Mouse (Mus musculus) embryonic facial prominence, embryonic 11.5 days (tissue): ENCODE data around the gene Isoc2a. TPM values are rescaled to one million over a fixed set of nuclear protein-coding genes. Genes with fewer than 3 reads are reported as not detected.

ENCODE experiments used
- ATAC-seq: fragments of 200-750 bp; cut with Nextera tagmentation; replicated peaks from 2 replicates; pipeline ENCODE4 v1.8.0; 2017; ENCODE audit warnings: low read depth; ENCODE audit not compliant: insufficient number of reproducible peaks, low FRiP score, low TSS enrichment
- DNase-seq: peaks from one replicate; pipeline ENCODE4 v3.0.0-alpha.2; 2015; ENCODE audit warnings: low spot score
- H3K27ac ChIP-seq: fragments of 300-500 bp; sonication (generic); replicated peaks from 2 replicates; pipeline ENCODE4 v1.5.1; 2014; ENCODE audit warnings: mild to moderate bottlenecking, low read depth, low read length, control low read depth
- H3K27me3 ChIP-seq: fragments of 300-500 bp; sonication (generic); 2 replicates; pipeline ENCODE4 v1.6.1; 2014; ENCODE audit warnings: mild to moderate bottlenecking, low read length, moderate library complexity, mixed read lengths; ENCODE audit not compliant: control insufficient read depth, insufficient read depth
- H3K36me3 ChIP-seq: fragments of 300-500 bp; sonication (generic); replicated peaks from 2 replicates; pipeline ENCODE4 v1.6.1; 2014; ENCODE audit warnings: low read depth, mild to moderate bottlenecking, low read length, moderate library complexity, mixed read lengths; ENCODE audit not compliant: control insufficient read depth, insufficient read depth
- H3K4me1 ChIP-seq: fragments of 300-500 bp; sonication (generic); 2 replicates; pipeline ENCODE4 v1.6.1; 2014; ENCODE audit warnings: low read length, mixed read lengths; ENCODE audit not compliant: control insufficient read depth, insufficient read depth
- H3K4me2 ChIP-seq: fragments of 300-500 bp; sonication (generic); 2 replicates; pipeline ENCODE4 v1.6.1; 2014; ENCODE audit warnings: low read depth, mild to moderate bottlenecking, control low read depth, low read length, moderate library complexity
- H3K4me3 ChIP-seq: fragments of 300-500 bp; sonication (generic); 2 replicates; pipeline ENCODE4 v1.5.1; 2014; ENCODE audit warnings: low read depth, low read length, control low read depth
- H3K9ac ChIP-seq: fragments of 300-500 bp; sonication (generic); replicated peaks from 2 replicates; pipeline ENCODE4 v1.6.1; 2014; ENCODE audit warnings: mild to moderate bottlenecking, control low read depth, low read length
- H3K9me3 ChIP-seq: fragments of 300-500 bp; sonication (generic); replicated peaks from 2 replicates; pipeline ENCODE4 v1.6.1; 2016; ENCODE audit warnings: mild to moderate bottlenecking, low read length, inconsistent platforms, mixed read lengths; ENCODE audit not compliant: control insufficient read depth
- WGBS: fragments of 180-500 bp; shearing (Covaris S2); extraction: QIAGEN DNeasy Blood & Tissue Kit; methylation state at CpG from one replicate; pipeline ENCODE4 v1.1.7; 2014; 5-methylcytosine and 5-hydroxymethylcytosine counted together
- polyA plus RNA-seq: library from polyadenylated mRNA; unstranded; fragments of >200 nt; fragmentation: Nextera tagmentation; extraction: Ambion mirVana; gene quantifications from 2 replicates; pipeline ENCODE4 v1.2.1, GENCODE M21; 2014

The Isoc2a gene
- polyA plus RNA-seq, 1 experiment from 2014 or later: 0.72 TPM

- no peaks in the 10 kb centered on the region for H3K36me3 ChIP-seq
These were observed 61.5 kb downstream of the Isoc2a start for GRCm38 (mm10) chr7:4938456-4938855.

GRCm38 (mm10) chr7:4940068-4940479 is 63.1 kb downstream of the Isoc2a start:
- Histone ChIP-seq H3K27me3 (no peaks in the 10 kb centered on the region), H3K9me3 (no peaks in the 10 kb centered on the region), H3K4me1 (no peaks in the 10 kb centered on the region), H3K4me3 (no peak overlapping the region), H3K4me2 (no peak overlapping the region), H3K9ac (no peak overlapping the region), H3K36me3 (no peaks in the 10 kb centered on the region), H3K27ac (no peak overlapping the region)
- no peak for ATAC-seq
- peak; percentile 85 for DNase-seq
- WGBS: 20% methylated on average over 9 of the region's 9 CpGs

More at GRCm38 (mm10) chr7:4938456-4938855, 61.5 kb downstream of the Isoc2a start:
- Histone ChIP-seq H3K4me2 (no peak overlapping the region), H3K27me3 (no peaks in the 10 kb centered on the region), H3K4me3 (no peak overlapping the region), H3K9ac (no peak overlapping the region), H3K9me3 (no peaks in the 10 kb centered on the region), H3K4me1 (no peaks in the 10 kb centered on the region), H3K27ac (no peak overlapping the region)
- ATAC-seq: no peak
- WGBS: 33% methylated on average over 2 of the region's 2 CpGs
- peak; percentile 69 for DNase-seq

GRCm38 (mm10) chr7:4942673-4943072 is 65.7 kb downstream of the Isoc2a start:
- WGBS: 42% methylated on average over 5 of the region's 5 CpGs
- no peak overlapping the region for H3K4me2 ChIP-seq
- no peaks in the 10 kb centered on the region for H3K9me3 ChIP-seq
- no peaks in the 10 kb centered on the region for H3K27me3 ChIP-seq
- no peaks in the 10 kb centered on the region for H3K36me3 ChIP-seq
- no peak for DNase-seq
- no peak overlapping the region for H3K4me3 ChIP-seq
- no peak overlapping the region for H3K27ac ChIP-seq
- no peak overlapping the region for H3K9ac ChIP-seq
- no peaks in the 10 kb centered on the region for H3K4me1 ChIP-seq
- no peak for ATAC-seq

GRCm38 (mm10) chr7:4943223-4943815 is 66.4 kb downstream of the Isoc2a start:
- H3K27me3 ChIP-seq: no peaks in the 10 kb centered on the region
- 21% methylated on average over 15 of the region's 15 CpGs for WGBS
- H3K36me3 ChIP-seq: no peaks in the 10 kb centered on the region
- no peaks in the 10 kb centered on the region for H3K4me1 ChIP-seq
- no peak overlapping the region for H3K4me3 ChIP-seq
- H3K9ac ChIP-seq: no peak overlapping the region
- no peak overlapping the region for H3K27ac ChIP-seq
- no peaks in the 10 kb centered on the region for H3K9me3 ChIP-seq
- peak; percentile 37 for ATAC-seq
- peak overlapping the region; percentile 26; the same call in 1 of the 2 replicates for H3K4me2 ChIP-seq
- DNase-seq: peak; percentile 92

Other genes with a start within 250 kb of the Isoc2a start
- 0.63 and 2.5 TPM in 2 replicates for gene Tmem86b, start 245.7 kb upstream of the Isoc2a start, polyA plus RNA-seq
- 4.9 and 5.0 TPM in 2 replicates for gene Ppp6r1, start 218.1 kb upstream of the Isoc2a start, polyA plus RNA-seq
- 102 and 104 TPM in 2 replicates for gene Hspbp1, start 192.1 kb upstream of the Isoc2a start, polyA plus RNA-seq
- 2.1 and 2.3 TPM in 2 replicates for gene Brsk1, start 186.5 kb upstream of the Isoc2a start, polyA plus RNA-seq
- not detected in 2 replicates for gene Tmem150b, start 151.9 kb upstream of the Isoc2a start, polyA plus RNA-seq
- gene Kmt5c, start 137.0 kb upstream of the Isoc2a start, polyA plus RNA-seq: 55.7 and 61.6 TPM in 2 replicates
- gene Cox6b2, start 124.1 kb upstream of the Isoc2a start, polyA plus RNA-seq: 41.6 and 42.1 TPM in 2 replicates
- not detected in 2 replicates for gene Fam71e2, start 105.9 kb upstream of the Isoc2a start, polyA plus RNA-seq
- 0.21 TPM in 1 of 2 replicates, not detected in the other for gene Il11, start 94.3 kb upstream of the Isoc2a start, polyA plus RNA-seq
- gene Tmem190, start 94.2 kb upstream of the Isoc2a start, polyA plus RNA-seq: not detected in 2 replicates
- 1.3 and 1.4 TPM in 2 replicates for gene Tmem238, start 87.5 kb upstream of the Isoc2a start, polyA plus RNA-seq
- 149 and 169 TPM in 2 replicates for gene Rpl28, start 84.3 kb upstream of the Isoc2a start, polyA plus RNA-seq
- 453 and 487 TPM in 2 replicates for gene Ube2s, start 64.6 kb upstream of the Isoc2a start, polyA plus RNA-seq
- 0.72 TPM in 2 replicates for gene Shisa7, start 32.5 kb upstream of the Isoc2a start, polyA plus RNA-seq
- 2.4 and 2.9 TPM in 2 replicates for gene Isoc2b, start 6.9 kb upstream of the Isoc2a start, polyA plus RNA-seq
- 0.27 TPM in 1 of 2 replicates, not detected in the other for gene Gm36210, start 29.4 kb downstream of the Isoc2a start, polyA plus RNA-seq
- 2.5 and 3.6 TPM in 2 replicates for gene Zfp628, start 38.1 kb downstream of the Isoc2a start, polyA plus RNA-seq
- 2.7 and 2.8 TPM in 2 replicates for gene Nat14, start 44.9 kb downstream of the Isoc2a start, polyA plus RNA-seq
- 0.97 and 1.2 TPM in 2 replicates for gene Ssc5d, start 48.6 kb downstream of the Isoc2a start, polyA plus RNA-seq
- gene Sbk2, start 87.3 kb downstream of the Isoc2a start, polyA plus RNA-seq: 0.21 TPM in 1 of 2 replicates, not detected in the other
- gene Sbk3, start 94.0 kb downstream of the Isoc2a start, polyA plus RNA-seq: 0.06 TPM in 1 of 2 replicates, not detected in the other
- gene Zfp579, start 119.0 kb downstream of the Isoc2a start, polyA plus RNA-seq: 25.3 and 28.4 TPM in 2 replicates
- 7.5 and 9.4 TPM in 2 replicates for gene Zfp524, start 137.3 kb downstream of the Isoc2a start, polyA plus RNA-seq
- gene Fiz1, start 137.5 kb downstream of the Isoc2a start, polyA plus RNA-seq: 42.5 and 43.0 TPM in 2 replicates
- 0.59 TPM in 1 of 2 replicates, not detected in the other for gene Gm44973, start 138.3 kb downstream of the Isoc2a start, polyA plus RNA-seq
- gene Zfp865, start 143.2 kb downstream of the Isoc2a start, polyA plus RNA-seq: 4.5 and 5.9 TPM in 2 replicates
- gene Ccdc106, start 143.4 kb downstream of the Isoc2a start, polyA plus RNA-seq: 14.9 and 15.1 TPM in 2 replicates
- not detected in 2 replicates for gene 4632433K11Rik, start 157.0 kb downstream of the Isoc2a start, polyA plus RNA-seq
- 2.7 and 3.3 TPM in 2 replicates for gene Zfp784, start 161.3 kb downstream of the Isoc2a start, polyA plus RNA-seq
- 25.0 and 32.3 TPM in 2 replicates for gene Zfp580, start 174.4 kb downstream of the Isoc2a start, polyA plus RNA-seq
- gene U2af2, start 185.0 kb downstream of the Isoc2a start, polyA plus RNA-seq: 156 and 164 TPM in 2 replicates
- 46.3 and 51.3 TPM in 2 replicates for gene Epn1, start 203.1 kb downstream of the Isoc2a start, polyA plus RNA-seq
- gene Rfpl4, start 239.8 kb downstream of the Isoc2a start, polyA plus RNA-seq: not detected in 2 replicates
- gene Rasl2-9, start 248.8 kb downstream of the Isoc2a start, polyA plus RNA-seq: 0.28 and 0.35 TPM in 2 replicates